Mouse (Mus musculus): ENCODE measurements around the gene Ccdc13.

Gene Ccdc13

DNA sequence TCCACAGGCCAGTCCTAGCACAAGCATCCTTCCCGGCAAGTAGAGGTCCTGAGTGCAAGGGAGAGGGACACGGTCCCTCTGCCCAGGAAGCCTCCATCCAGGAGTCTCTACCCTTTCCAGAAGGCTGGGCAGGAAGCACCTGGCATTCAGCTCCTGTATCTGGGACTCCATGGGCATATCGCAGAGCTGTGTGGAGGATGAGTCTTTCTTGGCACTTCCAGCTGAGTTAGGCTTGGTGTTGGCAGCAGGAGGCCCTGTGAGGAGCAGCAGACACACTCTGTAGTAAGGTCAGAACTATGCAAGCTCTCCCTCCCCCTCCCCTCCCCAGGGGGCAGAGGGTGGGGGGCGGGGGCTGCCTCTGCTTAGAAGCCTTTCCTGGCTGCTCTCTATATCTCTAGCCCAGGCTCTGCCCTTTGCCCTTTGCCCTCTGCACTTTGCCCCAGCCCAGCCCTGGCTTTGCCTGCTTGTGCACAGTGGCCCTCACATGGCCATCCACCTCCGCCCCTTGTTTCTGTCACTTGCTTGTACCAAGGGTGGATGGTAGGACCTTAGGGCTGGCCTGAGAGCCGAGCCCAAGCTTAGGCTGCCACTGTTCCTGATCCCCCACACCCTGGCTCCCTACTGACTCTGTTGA is 40.3 kb downstream of the Ccdc13 start:
- no peak for DNase-seq

DNA sequence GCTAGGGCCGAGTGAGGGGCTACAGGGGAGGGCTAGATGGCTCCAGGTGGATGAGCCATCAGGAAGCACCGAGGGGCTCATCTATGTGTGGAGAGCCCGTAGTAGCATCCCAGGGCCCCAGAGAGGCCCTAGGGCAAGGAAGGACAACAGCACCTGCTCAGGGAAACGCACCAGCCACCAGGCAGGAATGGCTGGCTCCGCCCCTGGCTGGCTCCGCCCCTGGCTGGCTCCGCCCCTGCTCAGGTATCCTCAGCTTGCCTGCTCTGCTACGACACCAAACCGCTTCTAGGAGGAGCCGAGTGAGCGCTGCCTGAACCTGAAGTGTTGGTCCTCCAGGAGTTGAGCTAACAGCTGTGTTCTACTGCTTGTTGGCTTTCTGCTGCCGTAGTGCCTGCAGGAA is 41.5 kb downstream of the Ccdc13 start:
- DNase-seq: peak; percentile 54

DNA sequence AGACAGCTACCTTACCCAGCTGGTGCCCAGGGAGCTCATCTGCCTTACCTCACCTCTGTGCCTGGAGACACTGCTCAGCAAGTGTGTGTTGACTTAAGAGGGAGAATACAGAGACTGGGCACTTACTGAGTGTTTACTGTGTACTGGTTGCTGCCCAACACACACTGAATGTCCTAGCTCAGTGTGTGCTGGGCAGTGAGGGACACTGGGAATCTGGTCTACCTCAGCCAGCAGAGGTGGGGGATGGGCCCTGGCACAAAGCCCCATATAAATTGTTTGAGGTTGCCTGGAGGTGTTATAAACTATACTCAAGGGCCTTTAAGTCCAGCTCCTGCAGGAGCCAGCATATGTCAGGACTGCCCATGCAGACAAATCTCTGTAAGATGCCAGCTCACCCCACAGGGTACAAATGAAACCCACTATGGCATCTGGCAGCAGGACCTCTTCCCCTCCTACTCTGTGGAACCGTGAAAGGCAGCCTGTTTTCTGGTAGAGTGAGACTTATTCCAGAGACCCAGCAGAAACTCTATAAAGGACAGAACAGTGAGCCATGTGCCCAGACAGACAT is 44.2 kb downstream of the Ccdc13 start:
- no peak for DNase-seq

DNA sequence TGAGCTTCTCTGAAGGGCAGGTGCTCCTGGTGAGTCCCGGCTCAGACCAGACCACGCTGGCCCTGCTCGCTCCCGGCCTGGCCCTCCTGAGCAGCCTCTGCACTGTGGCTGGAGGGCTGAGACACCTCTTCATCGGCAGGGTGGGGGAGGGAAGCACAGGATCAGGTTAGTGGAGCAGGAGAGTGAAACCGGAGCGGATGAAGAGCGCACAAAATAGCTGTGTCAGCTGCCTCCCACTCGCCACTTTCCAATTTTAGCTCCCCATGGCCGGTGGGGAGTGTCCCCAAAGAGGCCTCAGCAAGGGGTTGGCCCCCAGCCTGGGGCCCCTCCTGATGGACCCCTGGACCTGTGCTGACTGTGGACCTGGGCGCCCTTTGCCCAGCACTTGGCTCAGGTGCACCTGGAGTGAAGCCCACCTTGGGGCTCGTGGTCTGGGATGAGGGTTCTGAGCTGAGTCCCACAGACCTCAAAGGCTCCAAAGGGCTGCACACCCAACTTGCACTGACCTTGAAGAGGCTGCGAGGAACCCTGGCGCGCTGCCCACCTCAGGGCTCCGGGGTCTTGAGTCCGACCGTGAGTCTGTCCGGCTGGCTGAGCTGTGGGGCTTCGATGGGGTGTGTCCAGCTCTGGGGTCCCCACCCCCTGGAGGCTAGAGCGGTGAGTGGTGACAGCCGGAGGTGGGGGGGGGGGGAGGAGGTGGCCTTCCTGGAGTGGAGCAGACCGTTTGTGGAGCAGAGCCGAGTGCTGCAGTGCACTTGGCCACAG is 47.3 kb downstream of the Ccdc13 start, which contains the start of gene Hhatl:
Hhatl (minus strand) TSS at position 751 of the 765 bp plus-strand sequence.
- peak; percentile 31 for DNase-seq

DNA sequence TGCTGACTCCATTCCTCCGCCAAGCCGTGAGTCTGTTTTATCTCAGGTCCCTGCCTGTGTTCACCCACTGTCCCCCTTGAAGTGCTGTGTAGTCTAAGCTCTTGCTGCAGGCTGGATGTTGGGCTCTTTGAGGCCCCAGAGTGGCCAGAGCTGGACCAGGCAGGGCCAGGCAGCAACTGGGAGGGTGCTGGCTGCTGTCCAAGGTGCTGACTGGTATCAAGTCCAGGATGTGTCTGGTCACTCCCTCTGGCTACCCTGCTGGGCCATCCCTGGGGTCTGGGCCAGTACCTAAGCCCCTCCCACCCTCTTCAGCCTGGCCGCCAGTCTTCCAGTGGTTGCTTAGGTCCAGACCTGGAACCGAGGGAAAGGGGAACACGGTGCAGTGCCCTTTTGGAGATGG is 48.1 kb downstream of the Ccdc13 start:
- DNase-seq: peak; percentile 89

DNA sequence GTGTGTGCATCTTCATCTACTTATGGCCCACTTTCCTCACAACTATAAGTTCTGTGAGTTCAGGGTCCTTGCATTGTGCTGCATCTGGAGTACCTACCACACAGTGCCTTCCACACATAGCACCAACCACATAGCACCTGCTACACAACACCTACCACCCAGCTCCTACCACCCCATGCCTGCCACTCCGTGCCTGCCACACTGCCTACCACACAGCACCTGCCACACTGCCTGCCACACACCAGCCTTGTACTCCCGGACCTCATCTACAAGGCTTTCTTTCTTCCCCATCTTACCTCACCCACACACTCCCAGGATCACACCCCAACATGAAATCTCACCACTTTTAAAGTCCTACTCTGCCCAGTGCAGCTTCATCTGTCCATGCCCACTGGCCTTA is 52.9 kb downstream of the Ccdc13 start:
- no peak for DNase-seq

DNA sequence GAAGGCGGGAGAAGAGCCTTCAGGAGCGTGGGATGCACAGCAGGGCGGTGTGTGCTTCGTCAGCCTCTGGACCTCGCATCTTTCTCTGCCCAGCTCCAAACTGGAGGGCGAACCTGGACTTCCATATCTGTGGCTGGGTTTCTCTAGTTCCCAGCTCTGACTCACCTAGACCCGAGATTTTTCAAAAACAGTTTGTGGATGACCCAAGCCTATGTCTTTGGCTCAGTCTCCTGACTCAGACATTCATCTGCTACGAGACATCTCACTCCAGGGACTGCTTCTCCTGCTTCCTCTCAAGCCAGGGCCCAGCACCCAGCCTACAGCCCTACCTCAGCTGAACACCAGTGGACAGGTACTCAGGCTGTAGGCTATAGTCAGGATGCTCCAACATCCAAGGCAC is 54.0 kb downstream of the Ccdc13 start:
- no peak for DNase-seq

DNA sequence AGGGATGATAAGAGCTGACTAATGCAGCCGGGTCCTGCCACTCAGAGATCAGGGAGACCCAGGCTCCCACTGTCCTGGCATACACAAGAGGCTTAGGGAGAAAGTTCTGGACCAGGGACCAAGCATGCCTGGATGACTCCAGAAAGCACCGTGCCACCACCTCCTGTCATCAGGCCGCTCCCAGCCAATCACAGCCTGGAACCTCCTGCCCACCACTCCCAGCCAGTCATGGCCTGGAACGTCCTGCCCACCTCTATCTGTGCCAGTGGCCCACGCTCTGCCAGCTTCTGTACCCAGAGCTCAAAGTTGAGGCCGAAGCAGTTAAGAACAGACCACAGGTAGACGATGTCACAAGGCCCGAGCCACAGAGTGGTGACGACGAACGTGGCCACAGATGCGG is 54.5 kb downstream of the Ccdc13 start:
- DNase-seq: no peak

DNA sequence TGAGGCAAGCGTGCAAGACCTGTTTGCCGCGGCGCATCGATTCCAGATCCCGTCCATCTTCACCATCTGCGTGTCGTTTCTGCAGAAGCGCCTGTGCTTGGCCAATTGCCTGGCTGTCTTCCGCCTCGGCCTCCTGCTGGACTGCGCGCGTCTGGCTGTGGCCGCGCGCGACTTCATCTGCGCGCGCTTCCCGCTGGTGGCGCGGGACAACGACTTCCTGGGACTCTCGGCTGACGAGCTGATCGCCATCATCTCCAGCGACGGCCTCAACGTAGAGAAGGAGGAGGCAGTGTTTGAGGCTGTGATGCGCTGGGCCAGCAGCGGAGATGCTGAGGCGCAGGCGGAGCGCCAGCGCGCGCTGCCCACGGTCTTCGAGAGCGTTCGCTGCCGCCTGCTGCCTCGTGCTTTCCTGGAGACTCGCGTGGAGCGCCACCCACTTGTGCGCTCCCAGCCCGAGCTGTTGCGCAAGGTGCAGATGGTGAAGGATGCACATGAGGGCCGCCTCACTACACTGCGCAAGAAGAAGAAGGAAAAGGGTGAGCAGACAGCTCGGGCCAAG is 61.1 kb downstream of the Ccdc13 start:
- DNase-seq: peak; percentile 70

DNA sequence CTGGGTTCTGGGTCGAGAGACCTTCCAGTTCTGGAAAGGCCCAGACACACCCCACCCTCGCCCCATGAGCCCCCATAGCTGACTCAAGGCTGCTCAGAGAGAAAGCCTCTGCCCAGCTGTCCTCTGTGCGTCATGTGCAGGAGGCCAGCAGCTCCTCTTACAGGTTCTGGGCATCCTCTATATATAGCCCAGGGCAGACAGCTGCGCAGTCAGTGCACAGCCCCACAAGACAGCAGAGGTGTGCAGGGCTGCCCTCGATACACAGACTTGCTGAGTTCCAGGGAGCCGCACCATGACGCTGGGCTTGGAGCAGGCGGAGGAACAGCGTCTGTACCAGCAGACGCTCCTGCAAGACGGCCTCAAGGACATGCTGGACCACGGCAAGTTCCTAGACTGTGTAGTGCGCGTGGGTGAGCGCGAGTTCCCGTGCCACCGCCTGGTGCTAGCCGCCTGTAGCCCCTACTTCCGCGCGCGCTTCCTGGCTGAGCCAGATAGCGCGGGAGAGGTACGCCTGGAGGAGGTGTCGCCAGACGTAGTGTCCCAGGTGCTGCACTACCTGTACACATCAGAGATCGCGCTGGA is 61.7 kb downstream of the Ccdc13 start, which contains the start of gene Klhl40:
Klhl40 (plus strand) TSS at position 124 of the 582 bp plus-strand sequence.
- no peak for DNase-seq

DNA sequence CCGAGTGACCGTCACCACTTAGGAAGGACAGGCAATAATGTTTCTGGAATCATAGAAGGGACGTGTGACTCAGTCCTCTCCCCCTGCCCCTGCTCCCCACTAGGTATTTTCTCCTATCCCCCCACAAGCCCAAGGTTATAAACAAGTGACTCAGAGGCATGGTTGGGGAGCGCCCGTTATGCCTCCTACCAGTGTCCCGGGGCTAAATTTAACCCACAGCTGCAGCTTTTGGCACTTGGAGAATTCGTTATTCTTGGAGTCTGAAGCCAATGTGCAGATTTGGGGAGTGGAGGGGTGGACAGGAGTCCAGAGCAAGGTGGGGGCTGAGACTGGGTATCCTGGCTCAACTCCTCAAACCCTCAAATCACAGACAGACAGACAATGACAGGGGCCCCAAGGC is 62.8 kb downstream of the Ccdc13 start:
- no peak for DNase-seq

DNA sequence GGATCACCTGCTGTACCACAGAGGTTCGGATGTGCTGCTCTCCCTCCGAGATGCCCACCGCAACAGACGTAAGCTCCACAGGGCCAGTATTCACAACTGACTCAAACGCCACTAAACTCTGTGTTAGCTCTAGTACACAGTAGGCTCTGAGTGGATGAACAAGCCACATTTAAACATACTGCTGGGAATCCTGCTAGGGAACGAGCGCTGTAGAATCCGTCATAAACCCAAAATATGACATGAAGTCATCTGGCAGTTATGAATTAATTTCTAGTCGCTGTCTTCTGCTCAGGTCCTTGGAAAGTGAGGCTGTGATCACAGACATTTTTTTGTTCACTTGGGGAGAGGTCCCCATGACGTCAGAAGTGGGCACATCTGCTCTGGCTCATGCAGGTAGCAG is 63.3 kb downstream of the Ccdc13 start:
- DNase-seq: no peak

DNA sequence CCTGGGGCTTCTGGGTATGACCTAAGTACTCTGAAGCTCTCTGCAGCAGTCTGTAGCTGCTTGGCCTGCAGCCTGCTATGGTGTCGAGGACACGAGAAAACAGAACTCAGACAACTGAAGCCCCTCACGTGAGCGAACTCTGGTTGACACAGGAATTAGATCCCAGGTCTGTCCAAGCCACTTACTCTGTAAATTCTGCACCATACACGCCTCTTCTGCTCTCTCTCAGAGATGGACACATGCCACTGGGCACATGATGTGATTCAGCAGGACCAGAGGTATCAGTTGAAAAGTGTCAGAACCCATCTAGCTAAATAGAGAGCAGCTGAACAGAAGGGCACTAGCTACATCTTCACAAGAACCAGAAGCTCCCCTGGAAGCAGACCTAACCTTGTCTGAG is 66.8 kb downstream of the Ccdc13 start:
- no peak for DNase-seq

DNA sequence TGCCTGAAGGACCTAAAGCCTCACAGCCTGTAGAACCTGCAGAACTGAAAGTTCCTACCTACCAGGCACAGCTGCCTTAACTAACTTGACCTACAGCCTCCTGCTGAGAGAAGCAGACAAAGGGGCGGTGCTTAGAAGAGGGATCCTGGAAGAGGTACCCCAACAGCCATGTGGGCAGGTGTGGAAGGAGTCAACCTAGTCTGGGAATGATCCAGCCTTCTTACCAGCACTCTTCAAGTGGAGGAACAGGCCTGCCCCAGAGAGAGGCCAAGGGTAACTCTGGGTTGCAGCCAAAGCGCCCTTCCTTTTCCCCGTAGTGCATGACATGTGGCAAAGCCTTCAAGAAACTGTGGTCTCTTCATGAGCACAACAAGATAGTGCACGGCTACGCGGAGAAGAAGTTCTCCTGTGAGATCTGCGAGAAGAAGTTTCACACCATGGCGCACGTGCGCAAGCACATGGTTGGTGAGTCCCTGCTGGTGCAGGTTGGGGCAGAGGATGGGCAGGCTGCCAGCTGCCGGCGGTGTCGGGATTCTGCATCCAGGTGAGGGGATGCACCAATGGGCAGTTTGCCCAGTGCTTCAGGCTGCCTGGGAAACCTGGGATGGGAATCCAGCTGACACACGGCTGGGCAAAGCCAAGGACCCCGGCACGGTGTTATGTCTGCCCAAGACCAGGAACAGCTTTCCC is 74.0 kb downstream of the Ccdc13 start:
- DNase-seq: no peak

DNA sequence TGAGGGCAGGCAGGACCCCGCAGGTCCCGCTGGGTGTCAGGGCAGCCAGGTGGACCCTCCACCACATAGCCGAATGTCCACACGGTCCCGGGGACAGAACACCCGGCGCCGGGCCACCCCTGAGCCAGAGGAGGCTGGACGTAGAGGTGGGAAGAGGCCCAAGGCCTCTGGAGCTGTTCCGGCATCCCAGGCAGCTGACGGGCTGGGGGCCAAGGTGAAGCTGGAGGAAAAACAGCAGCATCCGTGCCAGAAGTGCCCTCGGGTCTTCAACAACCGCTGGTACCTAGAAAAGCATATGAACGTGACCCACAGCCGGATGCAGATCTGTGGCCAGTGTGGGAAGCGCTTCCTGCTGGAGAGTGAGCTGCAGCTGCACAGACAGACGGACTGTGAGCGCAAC is 75.5 kb downstream of the Ccdc13 start:
- DNase-seq: no peak

DNA sequence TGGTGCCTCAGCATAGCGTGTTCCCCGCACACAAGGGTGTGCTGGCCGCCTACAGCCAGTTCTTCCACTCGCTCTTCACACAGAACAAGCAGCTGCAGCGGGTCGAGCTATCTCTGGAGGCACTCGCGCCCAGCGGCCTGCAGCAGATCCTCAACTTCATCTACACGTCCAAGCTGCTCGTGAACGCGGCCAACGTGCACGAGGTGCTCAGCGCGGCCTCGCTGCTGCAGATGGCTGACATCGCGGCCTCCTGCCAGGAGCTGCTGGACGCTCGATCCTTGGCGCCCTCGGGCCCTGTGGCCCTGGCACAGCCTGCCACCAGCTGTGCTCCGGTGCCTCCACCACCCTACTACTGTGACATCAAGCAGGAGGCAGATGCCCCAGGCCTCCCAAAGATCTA is 76.5 kb downstream of the Ccdc13 start:
- no peak for DNase-seq

DNA sequence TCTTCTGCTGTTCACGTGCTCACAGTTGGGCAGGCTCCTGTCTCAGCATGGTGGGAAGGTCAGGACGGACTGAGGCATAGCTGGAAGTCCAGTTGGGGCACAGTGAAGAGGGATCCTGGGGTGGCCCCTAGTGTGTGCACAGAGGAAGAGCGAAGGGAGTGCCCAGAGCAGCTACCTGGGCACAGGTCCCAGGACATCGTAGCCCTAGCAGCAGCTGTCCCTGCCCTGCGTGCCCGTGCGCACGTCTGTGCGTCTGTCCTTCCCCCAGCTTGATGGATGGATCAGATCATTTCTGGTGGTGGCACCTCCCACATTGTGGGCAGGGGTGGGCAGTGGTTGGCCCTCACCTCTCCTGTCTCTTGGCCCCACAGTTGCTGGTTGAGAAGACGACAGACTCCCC is 77.0 kb downstream of the Ccdc13 start:
- DNase-seq: no peak

DNA sequence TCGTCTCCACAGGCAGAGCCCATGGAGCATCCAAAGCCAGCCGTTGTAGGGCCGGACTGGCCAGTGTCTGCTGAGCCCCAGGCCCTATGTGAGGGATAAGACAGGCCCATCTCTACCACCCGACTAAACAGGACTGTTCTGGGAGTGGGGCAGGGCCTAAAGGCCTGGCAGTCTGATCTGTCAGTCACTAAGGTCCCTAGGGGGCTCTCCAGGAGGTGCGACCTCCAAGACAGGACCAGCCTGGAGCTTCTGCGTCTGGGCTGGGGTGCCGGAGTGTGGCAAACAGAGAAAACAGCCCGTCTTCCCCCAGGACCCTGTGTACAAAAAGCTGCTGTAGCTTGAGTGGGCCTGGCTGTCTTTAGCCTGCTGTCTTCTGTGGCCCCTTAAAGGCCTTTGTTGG is 77.5 kb downstream of the Ccdc13 start:
- DNase-seq: no peak

DNA sequence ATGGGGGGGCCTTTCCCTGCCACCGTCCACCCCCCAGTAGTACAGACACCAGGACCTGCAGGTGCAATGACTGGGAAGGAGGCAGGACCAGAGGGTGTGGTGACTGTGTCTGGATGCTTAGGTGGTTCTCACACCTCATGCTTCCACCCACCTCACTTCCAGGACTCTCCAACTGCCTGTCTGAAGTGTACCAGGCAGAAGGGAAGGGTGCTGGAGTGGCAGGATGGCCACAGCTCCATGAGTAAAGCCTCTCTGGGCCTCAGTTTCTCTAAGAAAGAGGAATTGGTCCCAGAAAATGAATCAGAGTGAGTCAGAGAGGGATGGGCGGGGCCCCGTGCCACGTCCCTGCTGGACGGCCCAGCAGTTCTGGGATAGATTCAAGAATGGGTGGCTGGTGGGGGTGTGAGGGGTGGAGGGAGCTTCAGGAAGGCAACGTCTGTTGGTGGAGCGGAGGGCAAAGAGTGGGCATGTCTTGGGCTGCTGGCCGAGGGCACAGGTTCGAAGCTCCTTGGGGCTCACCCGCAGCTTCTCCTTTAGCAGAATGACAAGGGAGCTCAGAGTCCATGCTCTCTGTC is 78.1 kb downstream of the Ccdc13 start:
- DNase-seq: no peak

DNA sequence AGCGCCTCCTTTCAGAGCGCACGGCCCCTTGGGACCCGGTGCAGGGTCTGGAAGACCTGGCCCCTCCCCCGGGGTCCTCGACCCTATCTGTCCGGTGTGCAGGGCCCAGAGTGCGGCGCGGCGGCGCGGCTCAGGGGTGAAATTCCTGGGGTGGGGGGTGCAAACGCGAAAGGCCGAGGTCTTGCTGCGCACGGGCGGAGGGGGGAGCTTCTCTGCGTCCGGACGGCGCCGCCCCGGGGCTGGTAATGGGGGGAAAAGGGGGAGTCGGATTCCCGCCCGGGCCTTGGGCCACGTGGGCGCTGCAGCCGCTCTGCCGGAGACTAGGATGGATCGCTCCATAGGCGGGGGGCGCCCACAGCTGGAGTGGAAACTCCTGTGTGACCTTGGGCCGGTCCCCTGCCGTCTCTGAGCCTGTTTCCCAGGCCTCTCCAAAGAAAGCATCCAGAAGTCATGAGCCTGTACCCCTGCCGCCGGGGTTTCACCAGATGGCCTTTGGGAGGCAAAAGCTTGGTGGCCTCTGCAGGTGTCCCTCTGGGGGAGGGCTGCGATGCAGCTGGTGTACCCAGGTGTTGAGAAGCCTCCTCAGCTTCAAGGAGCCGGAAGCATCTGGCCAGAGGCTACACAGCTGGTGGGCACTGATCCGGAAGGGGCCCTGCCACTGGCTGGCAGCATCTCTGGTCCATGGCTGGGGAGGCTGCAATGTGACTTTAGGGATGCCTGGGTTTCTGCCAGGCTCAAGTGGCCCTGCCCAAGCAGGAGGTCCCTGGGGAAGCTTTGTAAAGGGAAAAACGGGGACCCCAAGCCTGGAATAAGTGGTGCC is 78.8 kb downstream of the Ccdc13 start:
- DNase-seq: peak; percentile 90
